Mouse (Mus musculus): Measurements from ENCODE around the gene Taf15.

The Taf15 gene

DNA sequence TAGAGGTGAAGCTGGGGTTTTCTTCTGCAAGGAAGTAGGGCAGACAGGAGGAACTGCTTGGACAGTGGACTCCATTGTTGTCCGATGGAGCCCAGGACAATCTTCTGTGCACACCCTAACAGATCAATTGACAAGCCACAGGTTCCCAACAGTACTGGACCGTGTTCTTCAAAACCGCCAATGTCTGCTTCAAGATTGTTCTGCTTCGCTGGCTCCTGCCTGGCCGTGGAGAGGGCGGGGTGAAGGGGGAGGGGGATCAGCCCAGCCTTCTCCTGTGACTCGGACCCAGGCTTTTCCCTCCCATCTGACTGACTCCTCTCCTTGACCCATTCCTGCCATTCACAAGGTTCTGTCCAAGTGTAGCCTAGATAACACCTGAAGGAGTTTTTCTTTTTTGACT lies 15.6 kb upstream of the Taf15 start:
- no peak for DNase-seq (ENCODE audit: low read depth)

DNA sequence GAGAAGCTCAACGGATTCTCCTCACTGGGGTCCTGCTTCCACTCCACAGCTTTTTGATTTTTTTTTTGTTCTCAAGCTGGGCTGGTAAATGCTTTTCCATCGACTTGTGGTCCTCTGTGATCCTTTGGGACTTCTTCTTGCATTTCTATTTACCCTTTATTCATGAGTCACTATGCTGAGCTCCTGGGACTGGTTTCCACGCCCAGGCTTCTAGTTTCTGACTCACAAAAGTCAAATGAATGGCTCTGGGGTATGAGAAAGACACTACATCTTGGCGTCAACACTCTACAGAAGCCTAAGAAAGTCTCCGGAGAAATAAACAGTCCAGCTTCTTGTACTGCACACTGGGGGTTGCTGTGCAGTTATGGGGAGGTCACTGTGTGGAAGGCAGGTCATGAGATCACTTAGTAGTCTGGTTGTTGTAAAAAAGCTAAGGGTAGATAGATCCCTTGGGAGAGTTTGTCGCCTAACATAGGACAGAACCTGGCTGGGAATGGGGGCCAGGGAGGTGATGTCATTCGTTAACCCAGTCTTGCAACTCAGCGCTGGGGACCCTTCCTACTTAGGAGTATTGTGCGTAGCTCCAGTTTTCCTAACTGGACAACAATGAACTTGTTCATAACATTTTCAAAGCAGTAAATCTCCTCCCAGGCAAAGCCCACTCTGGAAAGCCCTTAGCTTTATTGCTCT lies 14.8 kb upstream of the Taf15 start:
- no peak for DNase-seq (ENCODE audit: low read depth)

DNA sequence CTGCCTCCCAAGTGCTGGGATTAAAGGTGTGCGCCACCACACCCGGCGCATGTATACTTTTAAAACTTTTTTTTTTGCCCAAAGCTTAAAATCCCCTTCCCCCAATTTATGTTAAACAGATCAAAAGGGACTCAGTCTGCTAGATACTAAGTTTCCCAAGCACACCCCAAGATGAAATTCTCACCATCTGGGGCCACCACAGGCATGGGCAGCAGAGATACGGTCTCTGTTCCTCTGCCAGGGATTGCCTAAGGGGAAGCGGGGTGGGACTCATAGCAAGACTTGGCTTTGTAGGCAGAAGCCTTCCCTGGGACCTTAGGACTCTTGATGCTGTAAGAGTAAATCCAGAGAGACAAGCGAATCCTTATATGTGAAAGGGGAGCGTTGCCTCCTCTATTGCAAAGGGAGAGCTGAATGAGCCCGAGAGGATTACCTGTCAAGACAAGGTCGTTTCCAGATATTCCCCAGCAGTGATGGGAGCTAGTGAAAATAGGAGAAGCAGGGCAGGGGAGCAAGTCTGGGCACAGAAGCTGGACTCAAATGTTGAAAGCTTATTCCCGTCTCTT lies 11.3 kb upstream of the Taf15 start:
- no peak for DNase-seq (ENCODE audit: low read depth)

DNA sequence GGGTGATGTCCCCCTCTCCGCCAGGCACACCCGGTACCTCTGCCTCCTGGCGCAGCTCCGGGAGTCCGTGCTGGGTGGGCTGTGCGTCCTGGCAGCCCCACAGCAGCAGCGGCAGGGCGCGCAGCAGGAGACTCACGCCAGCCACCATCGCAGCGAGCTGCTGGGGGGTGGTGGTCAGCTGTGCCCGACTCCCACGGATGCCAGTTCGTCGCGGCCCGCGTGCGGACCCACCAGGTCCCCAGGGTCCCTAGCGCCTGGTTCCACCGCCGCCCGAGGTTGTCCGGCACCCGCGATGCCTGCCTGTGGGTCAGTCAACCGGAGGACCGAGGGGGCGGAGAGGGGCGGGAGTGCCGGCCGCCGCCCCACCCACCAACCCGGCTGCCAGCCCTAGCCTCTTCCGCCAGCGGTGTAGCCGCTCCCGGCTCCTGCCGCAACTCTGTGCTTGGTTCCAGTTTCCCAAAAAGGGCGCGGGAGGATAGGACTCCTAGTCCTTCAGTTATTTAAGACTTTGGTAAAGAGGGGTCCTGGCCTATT lies 10.1 kb upstream of the Taf15 start, which contains the start of gene Mmp28:
TSS of gene Mmp28 (minus strand) at position 361 of the 534 bp plus-strand sequence.
- DNase-seq (ENCODE audit: low read depth): no peak

DNA sequence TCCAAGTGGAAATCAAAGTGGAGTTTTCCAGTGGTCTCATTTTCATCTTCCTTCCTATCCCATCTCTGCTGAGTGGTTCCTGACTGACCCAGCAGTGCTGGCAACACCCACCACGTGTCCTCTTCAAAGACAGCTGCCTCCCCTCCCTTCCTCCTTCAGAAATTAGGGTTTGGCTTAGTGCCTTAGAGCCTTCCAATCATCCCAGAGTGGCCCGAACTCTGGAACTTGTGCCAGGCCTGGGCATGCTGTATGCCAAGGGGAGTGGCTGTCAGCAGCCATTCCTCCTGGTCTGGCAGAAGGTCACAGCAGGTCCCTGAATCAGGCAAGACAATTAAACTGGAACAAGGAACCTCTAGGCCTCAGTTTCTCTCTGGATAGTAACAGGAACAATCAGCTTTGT lies 6.9 kb upstream of the Taf15 start:
- DNase-seq (ENCODE audit: low read depth): no peak

DNA sequence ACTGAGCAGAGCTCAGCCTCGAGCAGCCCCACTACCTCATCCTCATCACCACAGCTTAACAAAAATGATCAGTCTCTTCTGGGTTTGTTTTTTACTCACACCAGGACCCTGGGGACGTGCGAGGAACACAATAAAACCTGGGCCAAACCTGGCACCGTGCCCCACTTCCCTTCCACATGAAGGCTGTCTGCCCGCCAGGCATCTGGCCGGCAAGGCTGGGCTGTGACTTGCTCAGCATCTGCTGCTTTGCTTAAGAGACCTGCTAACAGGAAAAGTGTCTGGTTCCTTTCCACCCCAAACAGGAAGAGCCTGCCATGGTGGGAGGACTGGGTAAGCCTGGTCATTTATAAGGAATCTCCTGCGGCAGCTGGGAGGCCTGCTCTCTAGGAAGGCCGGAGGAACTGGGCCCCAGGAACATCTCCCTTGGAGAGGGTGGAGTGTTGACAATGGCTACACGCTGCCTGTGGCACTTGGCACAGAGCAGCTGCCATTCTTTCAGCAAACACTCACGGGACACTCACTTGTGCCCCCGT lies 5.7 kb upstream of the Taf15 start:
- DNase-seq (ENCODE audit: low read depth): no peak

DNA sequence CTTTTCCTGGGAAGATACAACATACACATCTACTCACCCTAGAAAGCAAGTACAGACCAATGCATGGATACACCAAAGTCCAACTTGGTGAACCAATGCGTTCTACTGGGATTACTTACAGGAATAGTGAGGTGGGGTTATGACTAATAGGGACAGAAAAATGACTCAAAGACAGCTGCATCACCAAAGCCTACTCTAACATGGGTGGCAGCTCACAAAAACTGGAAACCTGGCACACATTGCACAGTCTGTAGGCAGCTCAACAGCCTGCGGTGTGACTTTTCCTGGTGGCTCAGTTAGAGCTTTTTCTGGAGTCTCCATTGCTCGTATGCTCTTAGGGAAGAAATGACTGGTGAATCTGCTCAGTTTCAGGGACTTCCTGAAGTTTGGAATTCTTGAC lies 4.1 kb upstream of the Taf15 start:
- DNase-seq (ENCODE audit: low read depth): no peak

DNA sequence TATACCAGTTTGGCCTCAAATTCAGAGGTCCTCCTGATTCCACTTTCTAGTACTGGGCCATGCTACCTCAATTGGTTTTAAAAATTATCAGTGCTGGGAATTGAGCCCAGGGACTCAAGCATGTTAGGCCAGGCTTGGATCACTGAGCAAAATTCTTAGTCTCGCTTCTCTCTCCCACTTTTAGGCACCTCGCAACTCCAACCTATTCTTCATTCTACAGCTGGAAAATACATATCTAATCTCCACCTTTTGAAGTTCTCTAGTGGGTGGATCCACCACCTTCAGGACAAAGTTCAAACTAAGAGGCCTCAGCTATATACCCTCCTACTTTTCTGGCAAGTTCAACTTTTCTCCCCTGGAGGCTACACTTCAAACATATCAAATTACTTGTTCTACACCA lies 1.1 kb upstream of the Taf15 start:
- DNase-seq (ENCODE audit: low read depth): no peak

DNA sequence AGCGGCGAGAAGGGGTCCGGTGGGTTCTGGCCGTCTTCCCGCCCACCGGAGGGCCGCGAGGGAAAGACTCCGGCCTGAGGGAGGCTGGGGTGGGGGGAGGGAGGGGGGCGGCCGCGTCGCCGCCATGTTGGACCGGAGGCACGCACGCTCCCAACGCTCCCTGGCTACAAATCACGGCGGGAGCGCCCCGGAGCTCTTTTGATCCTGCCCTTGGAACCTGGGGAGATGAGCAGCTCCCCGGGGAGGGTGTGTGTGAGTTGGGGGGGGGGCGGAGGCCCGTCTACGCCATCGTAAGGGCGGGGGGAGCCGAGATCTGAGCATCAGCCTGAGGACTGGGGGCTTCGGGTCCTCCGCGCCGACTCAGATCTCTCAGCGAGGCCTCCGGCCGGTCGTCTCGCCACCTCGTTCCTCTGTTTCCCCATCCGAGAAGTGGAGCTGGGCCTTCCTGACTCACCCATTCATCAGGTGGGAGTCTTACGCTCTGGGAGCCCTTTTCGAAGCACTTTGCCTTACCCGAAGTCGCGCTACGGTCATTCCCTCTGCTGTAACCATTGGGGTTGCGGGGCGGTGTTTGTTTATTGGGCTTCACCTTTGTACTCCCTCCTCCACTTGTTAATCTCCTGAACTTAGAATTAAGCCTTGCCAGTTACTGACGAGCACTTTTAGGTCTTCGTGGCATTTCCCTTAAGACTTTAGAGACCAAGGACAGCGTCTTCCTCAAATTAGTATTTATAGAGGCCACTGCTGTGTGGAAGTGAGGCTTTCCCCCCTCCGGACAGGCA lies 540 bp downstream of the Taf15 start:
- DNase-seq (ENCODE audit: low read depth): no peak

DNA sequence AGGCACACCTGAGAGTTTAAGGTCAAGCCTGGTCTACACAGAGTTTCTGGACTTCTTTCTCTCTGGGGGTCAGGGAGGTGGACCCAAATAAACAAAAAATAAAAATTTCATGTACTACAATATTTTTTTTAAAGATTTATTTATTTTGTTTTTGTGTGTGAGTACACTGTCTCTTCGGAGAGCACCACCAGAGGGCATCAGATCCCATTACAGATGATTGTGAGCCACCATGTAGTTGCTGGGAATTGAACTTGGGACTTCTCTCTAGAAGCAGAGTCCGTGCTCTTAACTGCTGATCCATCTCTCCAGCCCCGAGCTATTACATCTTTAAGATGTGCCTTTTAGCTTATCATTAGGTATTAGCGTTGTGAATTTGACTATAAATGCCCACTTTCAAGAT lies 18.6 kb downstream of the Taf15 start:
- DNase-seq (ENCODE audit: low read depth): no peak

DNA sequence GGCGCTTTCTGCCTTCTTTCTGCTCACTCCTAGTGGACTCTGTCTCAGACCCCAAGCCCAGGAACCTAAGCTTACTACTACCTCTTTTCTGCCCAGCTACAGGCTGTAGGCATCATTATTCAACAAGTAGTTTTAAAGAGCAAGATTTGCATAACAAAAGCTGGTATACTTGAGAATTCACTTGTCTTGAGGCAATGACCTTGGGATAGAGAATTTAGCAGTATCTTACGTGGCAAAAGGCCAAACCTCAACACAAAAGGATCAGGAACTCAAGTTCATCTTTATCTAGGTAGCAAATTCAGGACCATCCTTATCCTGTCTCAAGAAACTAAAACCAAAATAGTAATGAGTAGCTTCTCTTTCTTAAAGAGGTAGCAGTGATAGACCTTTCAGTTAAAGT lies 22.7 kb downstream of the Taf15 start:
- DNase-seq (ENCODE audit: low read depth): no peak

DNA sequence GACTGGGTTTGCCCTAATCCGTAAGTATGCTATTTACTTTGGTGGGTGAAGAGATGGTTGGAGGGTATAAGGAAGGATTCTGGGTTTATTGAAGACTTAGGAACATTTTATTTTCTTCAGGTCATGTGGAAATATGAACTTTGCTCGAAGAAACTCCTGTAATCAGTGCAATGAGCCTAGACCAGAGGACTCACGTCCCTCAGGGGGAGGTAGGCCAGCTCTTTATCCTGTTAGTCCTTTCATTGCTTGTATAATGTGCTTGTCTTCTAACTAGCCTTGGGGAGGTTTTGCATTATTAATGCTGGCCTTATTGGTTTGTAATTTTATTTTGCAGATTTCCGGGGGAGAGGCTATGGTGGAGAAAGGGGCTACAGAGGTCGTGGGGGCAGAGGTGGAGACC lies 31.4 kb downstream of the Taf15 start:
- no peak for DNase-seq (ENCODE audit: low read depth)

DNA sequence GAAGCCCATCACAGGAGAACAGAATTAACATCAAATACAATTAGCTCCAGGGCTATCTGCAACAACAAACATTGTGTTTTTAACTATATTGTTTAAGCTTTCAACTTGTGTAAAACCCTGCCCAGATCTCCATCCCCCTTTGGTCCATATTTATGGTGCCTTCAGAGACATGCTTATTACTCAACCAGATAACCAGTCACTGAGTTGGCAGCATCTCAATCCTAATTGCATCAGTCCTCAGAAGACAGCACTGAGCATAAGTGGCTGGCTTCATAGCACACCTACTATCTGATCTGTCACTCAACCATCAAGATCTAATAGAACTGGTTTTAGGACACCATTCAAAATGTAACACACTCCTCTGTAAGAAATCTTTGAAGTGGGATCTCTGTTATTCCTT lies 36.6 kb downstream of the Taf15 start:
- DNase-seq (ENCODE audit: low read depth): no peak

DNA sequence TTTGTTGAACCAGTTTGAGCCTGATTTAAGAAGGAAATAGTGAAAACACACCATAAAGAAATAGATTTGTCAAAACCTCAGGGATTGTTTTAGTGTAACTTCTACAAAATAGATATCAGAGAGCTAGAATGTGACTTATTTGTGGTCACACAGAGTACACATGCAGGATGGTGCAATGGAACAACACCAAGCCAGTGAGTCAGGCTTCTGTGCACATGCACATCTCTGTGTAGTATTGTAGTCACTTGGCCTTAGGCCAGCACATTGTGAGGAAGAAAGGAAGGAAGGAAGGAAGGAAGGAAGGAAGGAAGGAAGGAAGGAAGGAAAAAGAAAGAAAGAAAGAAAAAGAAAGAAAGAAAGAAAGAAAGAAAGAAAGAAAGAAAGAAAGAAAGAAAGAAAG lies 44.3 kb downstream of the Taf15 start:
- no peak for DNase-seq (ENCODE audit: low read depth)

DNA sequence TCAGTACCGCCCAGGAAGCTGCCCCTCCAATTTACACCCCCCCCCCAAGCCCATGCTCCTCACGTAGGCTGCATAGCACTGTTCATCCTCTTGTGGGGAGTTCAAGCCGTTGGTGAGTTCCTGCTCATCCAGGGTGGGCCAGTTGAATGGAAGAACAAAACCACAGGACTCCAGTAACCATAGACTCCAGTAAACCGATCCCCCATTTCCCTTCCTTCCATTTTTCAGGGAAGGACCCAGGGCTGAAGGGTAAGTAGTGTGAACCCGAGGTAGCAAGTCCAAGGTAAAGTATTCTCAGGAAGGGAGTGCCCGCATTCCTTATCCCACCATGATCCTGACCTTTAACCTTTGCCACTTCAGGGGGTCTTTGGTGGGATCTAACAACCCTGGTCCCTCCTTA lies 45.5 kb downstream of the Taf15 start:
- no peak for DNase-seq (ENCODE audit: low read depth)

DNA sequence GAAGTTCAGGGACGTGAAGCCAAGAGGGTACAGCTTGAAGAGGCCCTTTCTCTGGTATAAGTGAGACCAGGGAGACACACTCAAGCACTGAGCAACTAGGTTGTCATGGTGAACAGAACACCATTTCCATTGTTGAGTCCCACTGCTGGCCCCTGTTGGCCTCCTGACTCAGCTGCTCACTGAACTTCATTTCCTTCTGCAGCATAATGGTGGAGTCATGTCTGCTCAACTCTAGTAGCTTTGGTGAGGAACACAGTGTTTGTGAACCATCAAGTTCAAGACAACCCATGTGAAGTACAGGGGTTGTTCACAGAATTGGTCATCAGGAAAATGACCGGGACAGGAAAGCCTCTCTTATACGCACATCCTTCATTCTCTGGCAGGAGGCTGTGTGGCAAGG lies 49.2 kb downstream of the Taf15 start, which contains the start of gene Heatr9:
TSS of gene Heatr9 (minus strand) at position 101 of the 400 bp plus-strand sequence.
- no peak for DNase-seq (ENCODE audit: low read depth)

DNA sequence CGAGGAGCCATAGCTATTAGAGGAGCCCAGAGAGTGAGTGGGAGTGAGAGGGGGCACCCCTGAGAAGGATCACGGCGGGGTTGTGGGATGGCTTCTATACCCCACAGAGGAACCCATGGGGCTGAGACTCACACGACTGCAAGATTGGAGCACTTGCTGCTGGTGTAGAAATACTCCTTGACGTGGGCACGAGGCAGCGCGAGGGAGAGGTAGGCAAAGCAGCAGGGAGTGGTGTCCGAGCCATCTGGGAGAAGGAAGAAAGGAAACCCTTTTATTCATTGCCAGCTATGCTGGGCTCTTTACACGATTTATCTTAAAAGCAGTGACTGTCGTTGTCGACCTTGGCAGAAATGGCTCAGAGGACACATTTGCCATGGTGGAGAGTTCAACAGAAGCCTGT lies 56.1 kb downstream of the Taf15 start:
- no peak for DNase-seq (ENCODE audit: low read depth)

DNA sequence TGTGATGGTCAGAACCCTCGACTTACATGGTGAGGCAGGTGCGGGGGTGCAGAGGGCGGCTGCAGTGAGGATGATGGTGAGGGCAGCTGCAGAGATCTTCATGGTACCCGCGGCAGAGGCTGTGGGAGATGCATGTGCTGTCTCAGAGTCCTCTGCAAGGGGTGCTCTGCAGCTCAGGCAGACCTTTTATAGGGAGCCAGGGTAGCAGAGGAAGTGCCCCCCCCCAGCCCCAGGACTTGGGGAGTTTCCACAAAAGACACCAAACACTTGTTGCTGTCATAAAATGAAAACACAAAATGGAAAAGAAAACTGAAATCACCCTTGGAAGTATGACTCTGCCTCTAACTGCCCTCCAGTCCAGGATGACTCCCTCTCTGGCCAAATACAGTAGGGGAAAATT lies 57.5 kb downstream of the Taf15 start, which contains the start of gene Ccl5:
TSS of gene Ccl5 (minus strand) at position 159 of the 400 bp plus-strand sequence.
- DNase-seq (ENCODE audit: low read depth): no peak

DNA sequence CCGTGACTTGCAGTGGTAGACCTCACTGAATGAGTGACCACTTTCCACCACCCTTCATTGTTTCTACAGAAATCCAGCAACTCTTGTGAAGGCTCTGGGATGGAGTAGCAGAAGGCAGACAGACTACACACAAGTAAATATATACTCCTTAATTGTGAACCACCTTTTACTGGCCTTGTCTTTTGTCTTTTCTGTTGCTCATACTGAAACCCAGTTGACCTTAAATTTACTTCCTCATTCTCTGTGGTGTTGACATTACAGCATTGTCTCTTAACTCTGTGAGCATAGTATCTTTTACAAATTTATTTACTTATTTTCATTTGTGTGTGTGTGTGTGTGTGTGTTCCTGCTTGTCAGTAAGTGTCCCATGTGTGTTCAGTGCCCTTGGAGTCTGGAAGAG lies 60.3 kb downstream of the Taf15 start:
- no peak for DNase-seq (ENCODE audit: low read depth)

DNA sequence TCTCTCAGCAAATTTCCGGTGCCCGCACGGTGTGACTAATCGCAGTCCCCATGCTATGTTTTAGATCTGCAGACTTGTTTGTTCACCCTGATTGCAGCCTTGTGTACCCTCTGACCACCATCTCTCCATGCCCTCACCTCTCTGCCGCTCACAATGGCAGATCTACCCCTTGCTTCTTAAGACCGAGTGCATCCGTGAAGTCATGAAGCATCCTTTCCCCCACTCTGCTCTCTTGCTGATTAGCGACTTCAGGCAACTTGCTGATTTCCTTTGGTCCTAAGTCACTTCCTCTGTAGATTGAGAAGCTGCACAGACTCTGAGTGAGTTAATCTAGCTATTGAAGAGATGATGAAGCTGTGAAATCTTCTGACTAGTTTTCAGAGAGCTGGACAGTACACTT lies 61.3 kb downstream of the Taf15 start:
- DNase-seq (ENCODE audit: low read depth): no peak

DNA sequence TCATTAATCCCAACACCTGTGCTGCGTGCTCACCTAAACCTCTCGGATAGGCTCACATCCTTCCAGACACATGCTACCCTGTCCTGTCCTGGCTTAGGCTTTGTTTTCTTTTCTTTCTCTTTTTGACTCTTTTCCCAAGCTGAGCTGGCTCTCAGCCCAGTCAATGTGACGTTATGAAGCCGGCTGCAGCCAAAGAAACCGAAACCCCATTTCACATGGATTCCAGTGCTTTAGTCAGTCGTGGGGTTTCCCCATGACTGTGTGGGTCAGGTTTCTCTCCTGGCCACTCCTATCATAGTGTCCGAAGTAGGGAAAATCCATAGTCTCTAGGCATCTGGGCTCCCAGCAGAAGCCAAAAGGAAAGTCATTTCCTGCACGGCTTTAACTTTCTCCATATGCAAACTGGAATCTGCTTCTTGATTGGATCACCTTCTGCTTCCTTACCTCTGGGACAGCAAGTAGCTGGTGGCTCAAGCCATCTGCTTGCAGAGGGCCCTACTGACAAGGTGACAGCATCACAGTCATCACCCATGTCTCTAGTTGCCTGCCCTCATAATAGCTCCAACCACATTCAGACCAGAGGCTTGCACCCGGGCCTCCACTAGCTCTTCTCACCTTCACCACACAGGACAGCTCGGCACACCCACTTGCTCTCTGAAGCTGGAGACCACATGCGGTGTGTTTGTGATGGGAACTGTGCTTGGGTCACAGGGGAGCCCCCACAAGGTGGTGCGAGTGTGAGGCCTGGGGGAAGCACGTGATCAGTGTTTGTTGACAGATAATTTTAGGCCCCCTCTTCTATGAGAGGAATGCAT lies 61.9 kb downstream of the Taf15 start:
- DNase-seq (ENCODE audit: low read depth): no peak

DNA sequence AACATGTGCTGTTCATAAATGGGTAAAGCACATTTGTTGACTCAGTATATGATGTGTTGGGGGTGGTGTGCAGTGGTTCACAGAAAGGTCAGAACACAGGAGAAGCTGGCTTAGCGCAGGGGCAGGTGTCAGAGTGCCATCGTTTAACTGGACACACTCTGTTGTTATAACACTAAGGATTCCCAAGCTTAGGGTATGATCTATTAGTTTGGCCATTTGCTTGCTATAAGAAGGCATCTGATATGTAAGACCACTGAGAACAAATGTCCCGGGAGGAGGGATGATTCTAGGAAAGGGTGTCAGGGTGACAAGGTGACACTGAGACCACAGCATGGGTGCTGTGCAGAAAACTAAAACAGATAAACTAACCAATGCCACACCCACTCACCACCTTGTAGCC lies 63.9 kb downstream of the Taf15 start:
- DNase-seq (ENCODE audit: low read depth): no peak
